Mouse (Mus musculus) liver, embryonic 11.5 days (tissue): ENCODE measurements around the gene Apbb2. TPM values are rescaled to one million over a fixed set of nuclear protein-coding genes. Genes with fewer than 3 reads are reported as not detected.
A peak's percentile ranks its signal among the peaks of the same experiment; 100 is the strongest.

Source experiments
- ATAC-seq: fragments of 200-750 bp; cut with Nextera tagmentation; replicated peaks from 2 replicates; pipeline ENCODE4 v1.8.0; 2017; ENCODE audit warnings: moderate number of reproducible peaks, mild to moderate bottlenecking, moderate TSS enrichment, moderate library complexity; ENCODE audit not compliant: low FRiP score
- DNase-seq: peaks from one replicate; pipeline ENCODE4 v3.0.0-alpha.2; 2017; ENCODE audit warnings: low spot score
- H3K27ac ChIP-seq: fragments of 300-500 bp; sonication (generic); 2 replicates; pipeline ENCODE4 v1.5.1; 2014; ENCODE audit warnings: mild to moderate bottlenecking, low read depth, low read length, control low read depth
- H3K27me3 ChIP-seq: fragments of 300-500 bp; sonication (generic); replicated peaks from 2 replicates; pipeline ENCODE4 v1.6.1; 2014; ENCODE audit warnings: low read length, mixed read lengths; ENCODE audit not compliant: control insufficient read depth, insufficient read depth
- H3K36me3 ChIP-seq: fragments of 300-500 bp; sonication (generic); 2 replicates; pipeline ENCODE4 v1.6.1; 2014; ENCODE audit warnings: mild to moderate bottlenecking, low read length, moderate library complexity, mixed read lengths; ENCODE audit not compliant: control insufficient read depth, insufficient read depth
- H3K4me1 ChIP-seq: fragments of 300-500 bp; sonication (generic); replicated peaks from 2 replicates; pipeline ENCODE4 v1.6.1; 2014; ENCODE audit warnings: low read length, mixed read lengths; ENCODE audit not compliant: control insufficient read depth, insufficient read depth
- H3K4me2 ChIP-seq: fragments of 300-500 bp; sonication (generic); 2 replicates; pipeline ENCODE4 v1.6.1; 2014; ENCODE audit warnings: mild to moderate bottlenecking, control low read depth, moderate library complexity
- H3K4me3 ChIP-seq: fragments of 300-500 bp; sonication (generic); 2 replicates; pipeline ENCODE4 v1.5.1; 2014; ENCODE audit warnings: low read depth, low read length, control low read depth
- H3K9ac ChIP-seq: fragments of 300-500 bp; sonication (generic); 2 replicates; pipeline ENCODE4 v1.6.1; 2014; ENCODE audit warnings: low read depth, low read length, control low read depth
- H3K9me3 ChIP-seq: fragments of 300-500 bp; sonication (generic); 2 replicates; pipeline ENCODE4 v1.6.1; 2016; ENCODE audit warnings: low read length, inconsistent platforms, mixed read lengths; ENCODE audit not compliant: control insufficient read depth
- WGBS: fragments of 180-500 bp; shearing (Covaris S2); extraction: QIAGEN DNeasy Blood & Tissue Kit; methylation state at CpG from one replicate; pipeline ENCODE4 v1.1.7; 2014; 5-methylcytosine and 5-hydroxymethylcytosine counted together
- polyA plus RNA-seq: library from polyadenylated mRNA; unstranded; fragments of >200 nt; fragmentation: Nextera tagmentation; extraction: Ambion mirVana; gene quantifications from 2 replicates; pipeline ENCODE4 v1.2.1, GENCODE M21; 2014

The Apbb2 gene
- polyA plus RNA-seq, 1 experiment from 2014 or later, result 14.2 TPM

GRCm38 (mm10) chr5:66607801-66608200 lies 10.8 kb downstream of the Apbb2 start:
- no peak overlapping the region for H3K27ac ChIP-seq
- H3K4me1 ChIP-seq, result peaks cover 7% of the 10 kb centered on the region; the same call in 1 of the 2 replicates
- DNase-seq (no peak), ATAC-seq (no peak)
- no peaks in the 10 kb centered on the region for H3K36me3 ChIP-seq
- no peak overlapping the region for H3K4me3 ChIP-seq
- no peak overlapping the region for H3K4me2 ChIP-seq
- H3K9ac ChIP-seq, result no peak overlapping the region
- no peaks in the 10 kb centered on the region for H3K27me3 ChIP-seq
- no peaks in the 10 kb centered on the region for H3K9me3 ChIP-seq
- 84% methylated on average over 10 of the region's 10 CpGs for WGBS

GRCm38 (mm10) chr5:66607201-66607600 lies 11.4 kb downstream of the Apbb2 start:
- Histone ChIP-seq H3K27me3 (no peaks in the 10 kb centered on the region), H3K4me1 (peaks cover 10% of the 10 kb centered on the region), H3K27ac (no peak overlapping the region), H3K9ac (no peak overlapping the region), H3K4me2 (no peak overlapping the region), H3K9me3 (no peaks in the 10 kb centered on the region), H3K4me3 (no peak overlapping the region), H3K36me3 (no peaks in the 10 kb centered on the region)
- 80% methylated on average over 4 of the region's 4 CpGs for WGBS
- DNase-seq (no peak), ATAC-seq (no peak)

- H3K4me1 ChIP-seq, result peaks cover 10% of the 10 kb centered on the region
- WGBS, result 87% methylated on average over 11 of the region's 11 CpGs
- no peak for ATAC-seq
Observed at GRCm38 (mm10) chr5:66605636-66606035, 12.9 kb downstream of the Apbb2 start.

GRCm38 (mm10) chr5:66604423-66604822 lies 14.2 kb downstream of the Apbb2 start:
- Histone ChIP-seq H3K4me2 (no peak overlapping the region), H3K4me1 (peaks cover 10% of the 10 kb centered on the region), H3K4me3 (no peak overlapping the region), H3K36me3 (no peaks in the 10 kb centered on the region), H3K9me3 (no peaks in the 10 kb centered on the region), H3K27me3 (no peaks in the 10 kb centered on the region), H3K27ac (no peak overlapping the region), H3K9ac (no peak overlapping the region)
- 70% methylated on average over 4 of the region's 4 CpGs for WGBS
- ATAC-seq (no peak), DNase-seq (no peak)

More at GRCm38 (mm10) chr5:66605636-66606035, 12.9 kb downstream of the Apbb2 start:
- Histone ChIP-seq H3K9ac (no peak overlapping the region), H3K27ac (no peak overlapping the region), H3K9me3 (no peaks in the 10 kb centered on the region), H3K27me3 (no peaks in the 10 kb centered on the region), H3K36me3 (no peaks in the 10 kb centered on the region), H3K4me3 (no peak overlapping the region), H3K4me2 (no peak overlapping the region)
- DNase-seq, result no peak

GRCm38 (mm10) chr5:66603746-66604145 lies 14.8 kb downstream of the Apbb2 start:
- Histone ChIP-seq H3K9ac (no peak overlapping the region), H3K36me3 (no peaks in the 10 kb centered on the region), H3K4me3 (no peak overlapping the region), H3K4me2 (no peak overlapping the region), H3K9me3 (no peaks in the 10 kb centered on the region), H3K27ac (no peak overlapping the region), H3K4me1 (peaks cover 10% of the 10 kb centered on the region), H3K27me3 (no peaks in the 10 kb centered on the region)
- 38% methylated on average over 8 of the region's 8 CpGs for WGBS
- ATAC-seq, result no peak
- no peak for DNase-seq

GRCm38 (mm10) chr5:66603223-66603622 lies 15.4 kb downstream of the Apbb2 start:
- Histone ChIP-seq H3K27ac (no peak overlapping the region), H3K9ac (no peak overlapping the region), H3K36me3 (no peaks in the 10 kb centered on the region), H3K4me3 (no peak overlapping the region), H3K27me3 (no peaks in the 10 kb centered on the region), H3K4me2 (no peak overlapping the region), H3K9me3 (no peaks in the 10 kb centered on the region), H3K4me1 (peaks cover 10% of the 10 kb centered on the region)
- DNase-seq, result no peak
- no peak for ATAC-seq
- WGBS, result 45% methylated on average over 7 of the region's 7 CpGs

- H3K4me2 ChIP-seq, result no peak overlapping the region
- H3K9me3 ChIP-seq, result no peaks in the 10 kb centered on the region
- WGBS, result 23% methylated on average over 9 of the region's 9 CpGs
- no peaks in the 10 kb centered on the region for H3K27me3 ChIP-seq
- H3K4me3 ChIP-seq, result no peak overlapping the region
- DNase-seq (peak; percentile 57), ATAC-seq (no peak)
- H3K36me3 ChIP-seq, result no peaks in the 10 kb centered on the region
- H3K27ac ChIP-seq, result no peak overlapping the region
- H3K9ac ChIP-seq, result no peak overlapping the region
- H3K4me1 ChIP-seq, result peaks cover 10% of the 10 kb centered on the region
Observed at GRCm38 (mm10) chr5:66602287-66602820, 16.2 kb downstream of the Apbb2 start.

- Histone ChIP-seq H3K4me3 (no peak overlapping the region), H3K27me3 (no peaks in the 10 kb centered on the region), H3K4me2 (no peak overlapping the region), H3K36me3 (no peaks in the 10 kb centered on the region), H3K9me3 (no peaks in the 10 kb centered on the region), H3K27ac (no peak overlapping the region), H3K4me1 (peaks cover 10% of the 10 kb centered on the region), H3K9ac (no peak overlapping the region)
- WGBS, result 74% methylated on average over 8 of the region's 8 CpGs
- ATAC-seq (no peak), DNase-seq (no peak)
Observed at GRCm38 (mm10) chr5:66600415-66600814, 18.2 kb downstream of the Apbb2 start.

GRCm38 (mm10) chr5:66599888-66600287 lies 18.7 kb downstream of the Apbb2 start:
- Histone ChIP-seq H3K9me3 (no peaks in the 10 kb centered on the region), H3K9ac (no peak overlapping the region), H3K4me2 (no peak overlapping the region), H3K4me1 (peaks cover 10% of the 10 kb centered on the region), H3K27ac (no peak overlapping the region), H3K4me3 (no peak overlapping the region), H3K36me3 (no peaks in the 10 kb centered on the region), H3K27me3 (no peaks in the 10 kb centered on the region)
- ATAC-seq (no peak), DNase-seq (no peak)
- 54% methylated on average over 9 of the region's 9 CpGs for WGBS
